Mouse (Mus musculus): Measurements from ENCODE around the gene Tab1. TPM values are rescaled to one million over a fixed set of nuclear protein-coding genes. Genes with fewer than 3 reads are reported as not detected.

The Tab1 gene
- polyA plus RNA-seq, 1 experiment from 2014 or later = 33.1 TPM

GRCm38 (mm10) chr15:80137945-80138791 lies 5.2 kb downstream of the Tab1 start:
- Histone ChIP-seq H3K27ac (ENCODE audit: low read depth, low read length) (no peak overlapping the region), H3K27me3 (replicated peaks; ENCODE audit: control insufficient read depth, insufficient read depth, low read length) (no peaks in the 10 kb centered on the region), H3K9me3 (replicated peaks; ENCODE audit: control insufficient read depth, low read length) (0 out of 2 replicates have a peak, but pooled peaks cover 3% of the 10 kb centered on the region), H3K4me2 (ENCODE audit: low read length) (no peak overlapping the region), H3K4me3 (ENCODE audit: low read depth, low read length) (no peak overlapping the region), H3K9ac (ENCODE audit: low read length) (no peak overlapping the region), H3K4me1 (ENCODE audit: control insufficient read depth, insufficient read depth, low read length) (peaks cover 11% of the 10 kb centered on the region), H3K36me3 (ENCODE audit: control insufficient read depth, insufficient read depth, low read length) (peaks cover 20% of the 10 kb centered on the region)
- WGBS = 73% methylated on average over 17 of the region's 17 CpGs
- no peak for DNase-seq (ENCODE audit: low spot score)
- no peak for ATAC-seq

- no peak for ATAC-seq
Measured at GRCm38 (mm10) chr15:80140302-80140701, 7.4 kb downstream of the Tab1 start.

GRCm38 (mm10) chr15:80140878-80141277 lies 8.0 kb downstream of the Tab1 start:
- no peak overlapping the region for H3K4me3 ChIP-seq (ENCODE audit: low read depth, low read length)
- ATAC-seq = no peak

More at GRCm38 (mm10) chr15:80140302-80140701, 7.4 kb downstream of the Tab1 start:
- 95% methylated on average over 2 of the region's 2 CpGs for WGBS
- 0 out of 2 replicates have a peak, but pooled peaks cover 3% of the 10 kb centered on the region for H3K9me3 ChIP-seq (replicated peaks; ENCODE audit: control insufficient read depth, low read length)
- DNase-seq (ENCODE audit: low spot score) = no peak
- no peak overlapping the region for H3K27ac ChIP-seq (ENCODE audit: low read depth, low read length)
- no peak overlapping the region for H3K4me2 ChIP-seq (ENCODE audit: low read length)
- H3K27me3 ChIP-seq (replicated peaks; ENCODE audit: control insufficient read depth, insufficient read depth, low read length) = no peaks in the 10 kb centered on the region
- peaks cover 32% of the 10 kb centered on the region for H3K36me3 ChIP-seq (ENCODE audit: control insufficient read depth, insufficient read depth, low read length)
- no peaks in the 10 kb centered on the region for H3K4me1 ChIP-seq (ENCODE audit: control insufficient read depth, insufficient read depth, low read length)
- H3K4me3 ChIP-seq (ENCODE audit: low read depth, low read length) = no peak overlapping the region
- no peak overlapping the region for H3K9ac ChIP-seq (ENCODE audit: low read length)

GRCm38 (mm10) chr15:80142130-80142529 lies 9.2 kb downstream of the Tab1 start:
- no peak overlapping the region for H3K27ac ChIP-seq (ENCODE audit: low read depth, low read length)
- H3K4me1 ChIP-seq (ENCODE audit: control insufficient read depth, insufficient read depth, low read length) = no peaks in the 10 kb centered on the region
- H3K36me3 ChIP-seq (ENCODE audit: control insufficient read depth, insufficient read depth, low read length) = peaks cover 28% of the 10 kb centered on the region
- ATAC-seq = no peak
- no peak for DNase-seq (ENCODE audit: low spot score)
- H3K27me3 ChIP-seq (replicated peaks; ENCODE audit: control insufficient read depth, insufficient read depth, low read length) = no peaks in the 10 kb centered on the region
- no peak overlapping the region for H3K9ac ChIP-seq (ENCODE audit: low read length)
- H3K9me3 ChIP-seq (replicated peaks; ENCODE audit: control insufficient read depth, low read length) = 0 out of 2 replicates have a peak, but pooled peaks cover 3% of the 10 kb centered on the region
- H3K4me2 ChIP-seq (ENCODE audit: low read length) = no peak overlapping the region
- H3K4me3 ChIP-seq (ENCODE audit: low read depth, low read length) = no peak overlapping the region
- WGBS = 91% methylated on average over 3 of the region's 3 CpGs

More at GRCm38 (mm10) chr15:80140878-80141277, 8.0 kb downstream of the Tab1 start:
- Histone ChIP-seq H3K27me3 (replicated peaks; ENCODE audit: control insufficient read depth, insufficient read depth, low read length) (no peaks in the 10 kb centered on the region), H3K9me3 (replicated peaks; ENCODE audit: control insufficient read depth, low read length) (0 out of 2 replicates have a peak, but pooled peaks cover 3% of the 10 kb centered on the region), H3K9ac (ENCODE audit: low read length) (no peak overlapping the region), H3K4me1 (ENCODE audit: control insufficient read depth, insufficient read depth, low read length) (no peaks in the 10 kb centered on the region), H3K36me3 (ENCODE audit: control insufficient read depth, insufficient read depth, low read length) (peaks cover 32% of the 10 kb centered on the region), H3K27ac (ENCODE audit: low read depth, low read length) (no peak overlapping the region), H3K4me2 (ENCODE audit: low read length) (no peak overlapping the region)
- no peak for DNase-seq (ENCODE audit: low spot score)
- WGBS = 97% methylated on average over 3 of the region's 3 CpGs

- 0 out of 2 replicates have a peak, but pooled peaks cover 3% of the 10 kb centered on the region for H3K9me3 ChIP-seq (replicated peaks; ENCODE audit: control insufficient read depth, low read length)
- 89% methylated on average over 6 of the region's 6 CpGs for WGBS
- ATAC-seq (no peak), DNase-seq (ENCODE audit: low spot score) (no peak)
- no peak overlapping the region for H3K9ac ChIP-seq (ENCODE audit: low read length)
- no peaks in the 10 kb centered on the region for H3K27me3 ChIP-seq (replicated peaks; ENCODE audit: control insufficient read depth, insufficient read depth, low read length)
- no peak overlapping the region for H3K4me3 ChIP-seq (ENCODE audit: low read depth, low read length)
- H3K4me1 ChIP-seq (ENCODE audit: control insufficient read depth, insufficient read depth, low read length) = no peaks in the 10 kb centered on the region
- no peak overlapping the region for H3K27ac ChIP-seq (ENCODE audit: low read depth, low read length)
- H3K36me3 ChIP-seq (ENCODE audit: control insufficient read depth, insufficient read depth, low read length) = peaks cover 36% of the 10 kb centered on the region
- no peak overlapping the region for H3K4me2 ChIP-seq (ENCODE audit: low read length)
Measured at GRCm38 (mm10) chr15:80143760-80144159, 10.8 kb downstream of the Tab1 start.

GRCm38 (mm10) chr15:80145397-80145796 lies 12.5 kb downstream of the Tab1 start:
- Histone ChIP-seq H3K27ac (ENCODE audit: low read depth, low read length) (no peak overlapping the region), H3K9me3 (replicated peaks; ENCODE audit: control insufficient read depth, low read length) (0 out of 2 replicates have a peak, but pooled peaks cover 3% of the 10 kb centered on the region), H3K27me3 (replicated peaks; ENCODE audit: control insufficient read depth, insufficient read depth, low read length) (no peaks in the 10 kb centered on the region), H3K4me2 (ENCODE audit: low read length) (no peak overlapping the region), H3K36me3 (ENCODE audit: control insufficient read depth, insufficient read depth, low read length) (peaks cover 51% of the 10 kb centered on the region), H3K9ac (ENCODE audit: low read length) (no peak overlapping the region), H3K4me3 (ENCODE audit: low read depth, low read length) (no peak overlapping the region), H3K4me1 (ENCODE audit: control insufficient read depth, insufficient read depth, low read length) (no peaks in the 10 kb centered on the region)
- DNase-seq (ENCODE audit: low spot score) (no peak), ATAC-seq (no peak)
- WGBS = 97% methylated on average over 5 of the region's 5 CpGs

- 76% methylated on average over 6 of the region's 6 CpGs for WGBS
- no peak overlapping the region for H3K4me3 ChIP-seq (ENCODE audit: low read depth, low read length)
- H3K36me3 ChIP-seq (ENCODE audit: control insufficient read depth, insufficient read depth, low read length) = peaks cover 52% of the 10 kb centered on the region
- no peak overlapping the region for H3K4me2 ChIP-seq (ENCODE audit: low read length)
- no peak for ATAC-seq
- H3K9ac ChIP-seq (ENCODE audit: low read length) = no peak overlapping the region
- no peak for DNase-seq (ENCODE audit: low spot score)
- H3K9me3 ChIP-seq (replicated peaks; ENCODE audit: control insufficient read depth, low read length) = 0 out of 2 replicates have a peak, but pooled peaks cover 3% of the 10 kb centered on the region
- no peaks in the 10 kb centered on the region for H3K4me1 ChIP-seq (ENCODE audit: control insufficient read depth, insufficient read depth, low read length)
- H3K27ac ChIP-seq (ENCODE audit: low read depth, low read length) = no peak overlapping the region
- no peaks in the 10 kb centered on the region for H3K27me3 ChIP-seq (replicated peaks; ENCODE audit: control insufficient read depth, insufficient read depth, low read length)
Measured at GRCm38 (mm10) chr15:80146153-80146552, 13.2 kb downstream of the Tab1 start.

GRCm38 (mm10) chr15:80147090-80147489 lies 14.2 kb downstream of the Tab1 start:
- no peak for ATAC-seq
- H3K9me3 ChIP-seq (replicated peaks; ENCODE audit: control insufficient read depth, low read length) = 0 out of 2 replicates have a peak, but pooled peaks cover 1% of the 10 kb centered on the region
- no peak overlapping the region for H3K9ac ChIP-seq (ENCODE audit: low read length)
- WGBS = 89% methylated on average over 14 of the region's 14 CpGs
- H3K27me3 ChIP-seq (replicated peaks; ENCODE audit: control insufficient read depth, insufficient read depth, low read length) = no peaks in the 10 kb centered on the region
- DNase-seq (ENCODE audit: low spot score) = no peak
- no peak overlapping the region for H3K27ac ChIP-seq (ENCODE audit: low read depth, low read length)
- peaks cover 53% of the 10 kb centered on the region for H3K36me3 ChIP-seq (ENCODE audit: control insufficient read depth, insufficient read depth, low read length)
- no peak overlapping the region for H3K4me3 ChIP-seq (ENCODE audit: low read depth, low read length)
- H3K4me2 ChIP-seq (ENCODE audit: low read length) = no peak overlapping the region
- H3K4me1 ChIP-seq (ENCODE audit: control insufficient read depth, insufficient read depth, low read length) = no peaks in the 10 kb centered on the region

GRCm38 (mm10) chr15:80147511-80147910 lies 14.6 kb downstream of the Tab1 start:
- WGBS = 86% methylated on average over 5 of the region's 5 CpGs
- H3K36me3 ChIP-seq (ENCODE audit: control insufficient read depth, insufficient read depth, low read length) = peaks cover 56% of the 10 kb centered on the region
- ATAC-seq = no peak

More at GRCm38 (mm10) chr15:80147511-80147910, 14.6 kb downstream of the Tab1 start:
- no peak for DNase-seq (ENCODE audit: low spot score)
- H3K27ac ChIP-seq (ENCODE audit: low read depth, low read length) = no peak overlapping the region
- no peak overlapping the region for H3K4me3 ChIP-seq (ENCODE audit: low read depth, low read length)
- no peaks in the 10 kb centered on the region for H3K4me1 ChIP-seq (ENCODE audit: control insufficient read depth, insufficient read depth, low read length)
- H3K9ac ChIP-seq (ENCODE audit: low read length) = no peak overlapping the region
- no peaks in the 10 kb centered on the region for H3K9me3 ChIP-seq (replicated peaks; ENCODE audit: control insufficient read depth, low read length)
- H3K27me3 ChIP-seq (replicated peaks; ENCODE audit: control insufficient read depth, insufficient read depth, low read length) = no peaks in the 10 kb centered on the region
- H3K4me2 ChIP-seq (ENCODE audit: low read length) = no peak overlapping the region

All from forebrain, embryonic 14.5 days (tissue).